Mouse (Mus musculus) stomach, postnatal 0 days (tissue): Measurements from ENCODE around the gene Ryk. TPM values are rescaled to one million over a fixed set of nuclear protein-coding genes. Genes with fewer than 3 reads are reported as not detected.

ENCODE experiments used
- ATAC-seq: fragments of 200-750 bp; cut with Nextera tagmentation; 2 replicates; pipeline ENCODE4 v1.8.0; 2017; ENCODE audit not compliant: low FRiP score, low TSS enrichment
- DNase-seq: peaks from one replicate; pipeline ENCODE4 v3.0.0-alpha.2; 2016; ENCODE audit warnings: low spot score
- H3K27ac ChIP-seq: fragments of 300-500 bp; sonication (generic); replicated peaks from 2 replicates; pipeline ENCODE4 v1.5.1; 2014; ENCODE audit warnings: mild to moderate bottlenecking, control low read depth
- H3K27me3 ChIP-seq: fragments of 300-500 bp; sonication (generic); 2 replicates; pipeline ENCODE4 v1.6.1; 2014; ENCODE audit warnings: low read length; ENCODE audit not compliant: control insufficient read depth, insufficient read depth
- H3K36me3 ChIP-seq: fragments of 300-500 bp; sonication (generic); 2 replicates; pipeline ENCODE4 v1.6.1; 2014; ENCODE audit warnings: low read length, mixed read lengths; ENCODE audit not compliant: control insufficient read depth, insufficient read depth
- H3K4me1 ChIP-seq: fragments of 300-500 bp; sonication (generic); replicated peaks from 2 replicates; pipeline ENCODE4 v1.6.1; 2014; ENCODE audit warnings: antibody characterized with exemption; ENCODE audit not compliant: control insufficient read depth, insufficient read depth
- H3K4me2 ChIP-seq: fragments of 300-500 bp; sonication (generic); replicated peaks from 2 replicates; pipeline ENCODE4 v1.6.1; 2014; ENCODE audit warnings: low read depth, mild to moderate bottlenecking, control low read depth, moderate library complexity
- H3K4me3 ChIP-seq: fragments of 300-500 bp; sonication (generic); 2 replicates; pipeline ENCODE4 v1.5.1; 2014; ENCODE audit warnings: low read depth, low read length, control low read depth
- H3K9ac ChIP-seq: fragments of 300-500 bp; sonication (generic); 2 replicates; pipeline ENCODE4 v1.6.1; 2014; ENCODE audit warnings: mild to moderate bottlenecking, low read length, control low read depth, mixed read lengths
- H3K9me3 ChIP-seq: fragments of 300-500 bp; sonication (generic); 2 replicates; pipeline ENCODE4 v1.6.1; 2016; ENCODE audit warnings: low read length; ENCODE audit not compliant: control insufficient read depth
- CTCF ChIP-seq: IDR thresholded peaks from 2 replicates; pipeline ENCODE4 v1.5.1; 2016; ENCODE audit warnings: antibody characterized with exemption, low read depth, mild to moderate bottlenecking, moderate library complexity
- EP300 ChIP-seq: optimal IDR thresholded peaks from 2 replicates; pipeline ENCODE3; 2016; ENCODE audit warnings: antibody characterized with exemption
- WGBS: fragments of 180-500 bp; shearing (Covaris S2); extraction: QIAGEN DNeasy Blood & Tissue Kit; methylation state at CpG from one replicate; pipeline ENCODE4 v1.1.7; 2014; 5-methylcytosine and 5-hydroxymethylcytosine counted together
- polyA plus RNA-seq: library from polyadenylated mRNA; unstranded; fragments of >200 nt; fragmentation: Nextera tagmentation; extraction: Ambion mirVana; gene quantifications from 2 replicates; pipeline ENCODE4 v1.2.1, GENCODE M21; 2015

The Ryk gene
- polyA plus RNA-seq, 1 experiment from 2014 or later: 16.8 TPM

- Histone ChIP-seq H3K4me1 (peaks cover 9% of the 10 kb centered on the region; the same call in 1 of the 2 replicates), H3K27ac (no peak overlapping the region), H3K4me3 (no peak overlapping the region), H3K36me3 (no peaks in the 10 kb centered on the region), H3K9ac (no peak overlapping the region), H3K9me3 (no peaks in the 10 kb centered on the region), H3K27me3 (no peaks in the 10 kb centered on the region), H3K4me2 (no peak overlapping the region)
- TF ChIP-seq CTCF: no peak
- TF ChIP-seq EP300: no peak
- ATAC-seq (no peak), DNase-seq (no peak)
- WGBS: 64% methylated on average over 7 of the region's 7 CpGs
These were observed 26.2 kb downstream of the Ryk start for GRCm38 (mm10) chr9:102860802-102861469.

- DNase-seq (no peak), ATAC-seq (0 out of 2 replicates have a peak, but pooled peaks have one; percentile 33)
- Histone ChIP-seq H3K9ac (no peak overlapping the region), H3K9me3 (no peaks in the 10 kb centered on the region), H3K27me3 (no peaks in the 10 kb centered on the region), H3K4me2 (no peak overlapping the region), H3K4me3 (no peak overlapping the region), H3K36me3 (no peaks in the 10 kb centered on the region), H3K4me1 (peaks cover 9% of the 10 kb centered on the region; the same call in 1 of the 2 replicates), H3K27ac (no peak overlapping the region)
- WGBS: 68% methylated on average over 7 of the region's 7 CpGs
- no peak for TF ChIP-seq CTCF
- no peak for TF ChIP-seq EP300
These were observed 27.1 kb downstream of the Ryk start for GRCm38 (mm10) chr9:102861789-102862188.

GRCm38 (mm10) chr9:102862260-102862659 lies 27.5 kb downstream of the Ryk start:
- TF ChIP-seq EP300 (no peak), CTCF (no peak)
- 82% methylated on average over 3 of the region's 3 CpGs for WGBS
- Histone ChIP-seq H3K4me2 (no peak overlapping the region), H3K27ac (no peak overlapping the region), H3K9ac (no peak overlapping the region), H3K27me3 (no peaks in the 10 kb centered on the region), H3K36me3 (no peaks in the 10 kb centered on the region), H3K9me3 (no peaks in the 10 kb centered on the region), H3K4me3 (no peak overlapping the region), H3K4me1 (peaks cover 9% of the 10 kb centered on the region; the same call in 1 of the 2 replicates)
- DNase-seq (no peak), ATAC-seq (no peak)

GRCm38 (mm10) chr9:102863876-102864545 lies 29.3 kb downstream of the Ryk start:
- ATAC-seq (peak; percentile 54; the same call in 1 of the 2 replicates), DNase-seq (peak; percentile 48)
- H3K36me3 ChIP-seq: 0 out of 2 replicates have a peak, but pooled peaks cover 3% of the 10 kb centered on the region
- WGBS: 25% methylated on average over 14 of the region's 14 CpGs
- no peak overlapping the region for H3K4me3 ChIP-seq
- no peak overlapping the region; the same call in 1 of the 2 replicates for H3K9ac ChIP-seq
- TF ChIP-seq EP300 (no peak), CTCF (peak; percentile 19; the same call in 1 of the 2 replicates)
- H3K27ac ChIP-seq: peak overlapping the region; percentile 75
- no peaks in the 10 kb centered on the region for H3K9me3 ChIP-seq
- H3K4me2 ChIP-seq: peak overlapping the region; percentile 30
- H3K4me1 ChIP-seq: peaks cover 9% of the 10 kb centered on the region; the same call in 1 of the 2 replicates
- no peaks in the 10 kb centered on the region for H3K27me3 ChIP-seq

GRCm38 (mm10) chr9:102864931-102865330 lies 30.2 kb downstream of the Ryk start:
- H3K9me3 ChIP-seq: no peaks in the 10 kb centered on the region
- H3K4me3 ChIP-seq: no peak overlapping the region
- H3K4me2 ChIP-seq: peak overlapping the region; percentile 12; the same call in 1 of the 2 replicates
- H3K36me3 ChIP-seq: 0 out of 2 replicates have a peak, but pooled peaks cover 4% of the 10 kb centered on the region
- H3K9ac ChIP-seq: no peak overlapping the region
- H3K27me3 ChIP-seq: no peaks in the 10 kb centered on the region
- 38% methylated on average over 8 of the region's 8 CpGs for WGBS
- TF ChIP-seq EP300 (no peak), CTCF (no peak)
- peak overlapping the region; percentile 75 for H3K27ac ChIP-seq
- H3K4me1 ChIP-seq: peaks cover 9% of the 10 kb centered on the region; the same call in 1 of the 2 replicates
- no peak for DNase-seq
- ATAC-seq: no peak
